Mouse (Mus musculus): ENCODE data around the gene Cma1. TPM values are rescaled to one million over a fixed set of nuclear protein-coding genes. Genes with fewer than 3 reads are reported as not detected.

The Cma1 gene
- total and polyA plus RNA-seq, 3 experiments: 194 TPM; not detected in 2

DNA sequence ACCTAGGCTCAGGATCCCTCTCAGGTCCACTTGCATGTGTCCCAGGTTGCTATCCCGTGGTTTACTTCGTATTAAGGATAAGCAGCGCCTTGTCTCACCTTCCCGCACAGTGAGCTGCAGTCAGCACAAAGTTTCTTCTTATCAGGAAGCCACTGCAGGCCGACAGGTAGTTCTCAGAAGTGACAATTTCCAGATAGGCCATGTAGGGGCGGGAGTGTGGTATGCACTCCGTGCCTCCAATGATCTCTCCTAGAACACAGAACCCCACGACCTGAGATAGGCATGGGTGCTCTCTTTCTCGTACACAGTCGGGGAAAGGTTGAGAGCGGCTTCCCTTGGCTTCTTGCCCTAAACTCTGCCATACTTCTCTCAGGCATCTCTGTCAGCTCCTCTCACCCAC, 874 bp downstream of the Cma1 start:
- peaks cover 74% of the 10 kb centered on the region for H3K4me1 ChIP-seq (ENCODE audit: insufficient read depth, low read depth, low read length)

DNA sequence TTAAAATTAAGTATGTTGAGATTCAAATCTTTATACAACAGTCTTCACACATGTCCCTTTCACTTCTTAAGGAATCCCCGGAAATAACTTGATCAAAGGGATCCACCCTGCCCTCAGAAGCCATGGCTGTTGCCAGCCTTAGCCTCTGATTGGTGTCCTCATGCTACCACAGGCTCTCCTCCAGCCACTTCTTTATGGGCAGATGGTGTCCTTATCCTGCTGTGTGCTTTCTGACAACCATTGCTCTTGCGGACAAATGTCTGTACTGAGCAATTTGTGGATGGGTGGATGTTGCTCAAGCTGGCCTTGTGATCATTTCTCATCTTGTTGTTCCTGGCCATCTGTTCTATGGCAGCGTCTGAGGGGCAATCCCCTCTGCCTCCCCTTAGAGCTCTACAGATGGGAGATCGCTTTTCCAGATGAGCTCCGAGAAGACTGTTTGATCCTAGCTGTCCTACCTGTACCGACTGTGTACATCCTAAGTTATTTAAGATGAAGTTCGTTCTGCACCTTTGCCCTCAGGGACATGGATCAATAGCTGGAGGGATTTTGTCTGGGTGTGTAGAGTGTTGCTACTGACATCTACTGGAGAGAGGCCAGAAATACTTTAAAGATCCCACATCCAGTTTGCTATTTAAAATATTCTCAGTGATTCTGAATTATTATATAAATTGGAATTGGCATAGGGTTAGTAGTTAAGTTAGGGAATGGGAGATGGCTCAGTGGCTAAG, 4.2 kb downstream of the Cma1 start:
- no peak for DNase-seq (ENCODE audit: low spot score)
- Histone ChIP-seq H3K27me3 (ENCODE audit: insufficient read depth, low read length) (no peaks in the 10 kb centered on the region), H3K4me3 (ENCODE audit: low read depth, low read length) (no peak overlapping the region), H3K9me3 (replicated peaks) (no peaks in the 10 kb centered on the region), H3K36me3 (replicated peaks) (no peaks in the 10 kb centered on the region), H3K4me1 (ENCODE audit: insufficient read depth, low read depth, low read length) (peaks cover 70% of the 10 kb centered on the region)
- TF ChIP-seq TAL1 (conservative IDR thresholded peaks at IDR 0.05; ENCODE audit: low read depth, low read length): no peak
- TF ChIP-seq CTCF (IDR thresholded peaks at IDR 0.05; ENCODE audit: low read depth, low read length): 0 out of 2 replicates have a peak, but pooled peaks have one; percentile 16
- ATAC-seq (ENCODE audit: extremely low read depth, insufficient number of reproducible peaks, low FRiP score, poor library complexity, severe bottlenecking): no peak

More for the DNA sequence above, 874 bp downstream of the Cma1 start:
- ATAC-seq (ENCODE audit: extremely low read depth, insufficient number of reproducible peaks, low FRiP score, poor library complexity, severe bottlenecking): no peak
- no peak for TF ChIP-seq TAL1 (conservative IDR thresholded peaks at IDR 0.05; ENCODE audit: low read depth, low read length)
- TF ChIP-seq GATA1 (IDR thresholded peaks at IDR 0.05; ENCODE audit: borderline replicate concordance, low read length): no peak
- Histone ChIP-seq H3K9me3 (replicated peaks) (no peaks in the 10 kb centered on the region), H3K27me3 (ENCODE audit: insufficient read depth, low read length) (no peaks in the 10 kb centered on the region), H3K36me3 (replicated peaks) (no peaks in the 10 kb centered on the region), H3K4me3 (ENCODE audit: low read depth, low read length) (no peak overlapping the region; the same call in 1 of the 2 replicates)
- DNase-seq (ENCODE audit: low spot score): no peak

DNA sequence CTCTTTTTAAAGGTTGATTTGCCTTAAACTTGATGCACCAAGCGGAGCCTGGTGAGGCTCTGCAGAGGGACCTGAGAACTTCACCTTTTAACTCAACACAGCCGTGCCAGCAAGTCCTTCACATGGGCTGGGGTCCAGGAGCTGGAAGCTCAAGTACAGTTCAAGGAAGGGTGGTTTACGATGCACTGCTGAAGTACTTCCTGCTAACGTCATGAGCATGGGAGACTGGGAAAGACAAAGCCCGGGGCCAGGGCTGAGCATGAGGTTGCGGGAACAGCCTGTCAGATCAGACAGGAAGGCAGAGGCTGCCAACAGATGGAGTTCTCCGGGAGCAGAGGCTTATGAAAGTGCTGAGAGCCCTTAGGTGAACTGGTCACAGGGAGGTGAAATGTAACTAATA, 10.9 kb downstream of the Cma1 start:
- no peak for TF ChIP-seq POLR2AphosphoS5 (IDR thresholded peaks at IDR 0.05; ENCODE audit: insufficient replicate concordance, low read depth, low read length)
- TF ChIP-seq CTCF (IDR thresholded peaks at IDR 0.05; ENCODE audit: low read depth, low read length): no peak
- no peak for TF ChIP-seq GATA2 (IDR thresholded peaks at IDR 0.05; ENCODE audit: borderline replicate concordance, low read depth, low read length)
- TF ChIP-seq GATA1 (IDR thresholded peaks at IDR 0.05; ENCODE audit: borderline replicate concordance, low read length): no peak
- no peak for TF ChIP-seq TAL1 (conservative IDR thresholded peaks at IDR 0.05; ENCODE audit: low read depth, low read length)

GRCm38 (mm10) chr14:55929263-55929997, 15.0 kb downstream of the Cma1 start:
- peaks cover 90% of the 10 kb centered on the region for H3K4me1 ChIP-seq (ENCODE audit: insufficient read depth, low read depth, low read length)
- H3K36me3 ChIP-seq (replicated peaks): no peaks in the 10 kb centered on the region
- no peak overlapping the region for H3K4me3 ChIP-seq (ENCODE audit: low read depth, low read length)
- peak; percentile 14 for DNase-seq (ENCODE audit: low spot score)
- ATAC-seq (ENCODE audit: extremely low read depth, insufficient number of reproducible peaks, low FRiP score, poor library complexity, severe bottlenecking): peak; percentile 58
- no peaks in the 10 kb centered on the region for H3K27me3 ChIP-seq (ENCODE audit: insufficient read depth, low read length)
- TF ChIP-seq TAL1 (conservative IDR thresholded peaks at IDR 0.05; ENCODE audit: low read depth, low read length) (no peak), CTCF (IDR thresholded peaks at IDR 0.05; ENCODE audit: low read depth, low read length) (no peak), GATA1 (IDR thresholded peaks at IDR 0.05; ENCODE audit: borderline replicate concordance, low read length) (no peak), POLR2AphosphoS5 (IDR thresholded peaks at IDR 0.05; ENCODE audit: insufficient replicate concordance, low read depth, low read length) (no peak), GATA2 (IDR thresholded peaks at IDR 0.05; ENCODE audit: borderline replicate concordance, low read depth, low read length) (no peak)
- H3K9me3 ChIP-seq (replicated peaks): no peaks in the 10 kb centered on the region

More for the DNA sequence above, 10.9 kb downstream of the Cma1 start:
- DNase-seq (ENCODE audit: low spot score) (no peak), ATAC-seq (ENCODE audit: extremely low read depth, insufficient number of reproducible peaks, low FRiP score, poor library complexity, severe bottlenecking) (no peak)
- Histone ChIP-seq H3K9me3 (replicated peaks) (no peaks in the 10 kb centered on the region), H3K36me3 (replicated peaks) (no peaks in the 10 kb centered on the region), H3K4me3 (ENCODE audit: low read depth, low read length) (no peak overlapping the region; the same call in 1 of the 2 replicates), H3K4me1 (ENCODE audit: insufficient read depth, low read depth, low read length) (peaks cover 78% of the 10 kb centered on the region), H3K27me3 (ENCODE audit: insufficient read depth, low read length) (no peaks in the 10 kb centered on the region)

DNA sequence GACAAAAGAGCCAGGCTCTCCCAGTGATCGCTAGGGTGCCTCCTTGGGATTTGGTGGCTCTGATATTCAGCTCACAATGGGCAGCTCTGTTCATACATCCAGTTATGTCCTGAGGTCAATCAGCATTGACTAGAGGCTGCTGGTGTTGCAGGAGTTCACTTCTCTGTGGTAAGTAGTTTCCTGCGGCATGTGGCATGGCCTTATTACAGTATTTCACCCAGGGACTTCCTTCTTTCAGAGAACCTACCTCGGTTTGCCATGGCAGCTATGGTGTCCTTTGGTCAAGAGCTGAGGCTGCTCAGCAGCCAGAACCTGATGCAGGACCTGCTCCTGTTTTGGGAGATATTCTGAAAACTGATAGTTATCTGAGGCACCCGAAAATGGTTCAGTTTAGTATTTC, 17.6 kb downstream of the Cma1 start:
- TF ChIP-seq TAL1 (conservative IDR thresholded peaks at IDR 0.05; ENCODE audit: low read depth, low read length) (no peak), POLR2AphosphoS5 (IDR thresholded peaks at IDR 0.05; ENCODE audit: insufficient replicate concordance, low read depth, low read length) (no peak), CTCF (IDR thresholded peaks at IDR 0.05; ENCODE audit: low read depth, low read length) (no peak), GATA1 (IDR thresholded peaks at IDR 0.05; ENCODE audit: borderline replicate concordance, low read length) (no peak), GATA2 (IDR thresholded peaks at IDR 0.05; ENCODE audit: borderline replicate concordance, low read depth, low read length) (no peak)
- DNase-seq (ENCODE audit: low spot score) (no peak), ATAC-seq (ENCODE audit: extremely low read depth, insufficient number of reproducible peaks, low FRiP score, poor library complexity, severe bottlenecking) (no peak)
- Histone ChIP-seq H3K27me3 (ENCODE audit: insufficient read depth, low read length) (no peaks in the 10 kb centered on the region), H3K36me3 (replicated peaks) (no peaks in the 10 kb centered on the region), H3K9me3 (replicated peaks) (no peaks in the 10 kb centered on the region), H3K4me1 (ENCODE audit: insufficient read depth, low read depth, low read length) (peaks cover 92% of the 10 kb centered on the region), H3K4me3 (ENCODE audit: low read depth, low read length) (no peak overlapping the region)

DNA sequence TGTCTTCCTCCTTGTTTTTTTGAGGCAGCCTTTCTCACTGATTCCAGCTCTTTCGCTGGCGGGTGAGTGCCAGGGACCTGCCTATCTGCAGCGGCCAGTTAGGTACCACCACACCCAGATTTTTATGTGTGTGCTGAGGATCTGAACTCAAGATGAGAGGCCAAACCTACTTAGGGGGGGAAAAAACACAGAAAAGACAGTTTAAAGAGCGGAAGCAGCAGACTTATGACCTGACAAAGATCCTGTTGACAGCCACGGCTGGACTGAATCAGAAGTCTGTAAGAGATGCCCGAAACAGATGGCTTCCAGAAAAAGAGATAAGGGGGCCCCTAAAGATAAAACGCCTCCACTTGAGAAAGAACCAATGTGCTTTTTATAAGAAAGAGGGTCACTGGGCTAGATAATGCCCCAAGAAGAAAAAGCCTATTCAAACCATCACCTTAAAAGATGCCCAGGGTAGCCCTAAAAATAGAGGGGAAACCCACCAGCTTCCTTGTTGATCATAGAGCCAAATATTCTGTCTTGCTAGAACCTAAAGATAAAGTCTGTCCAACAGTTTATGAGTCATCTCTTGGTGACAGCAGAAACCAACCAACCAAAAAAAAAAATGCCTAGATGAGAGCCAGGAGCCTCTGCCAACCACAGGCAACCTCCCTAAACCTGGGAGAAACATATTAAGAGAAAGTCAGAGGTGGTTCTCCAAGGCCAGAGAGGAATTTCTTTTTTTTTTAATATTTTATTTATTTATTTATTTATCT, 21.8 kb downstream of the Cma1 start:
- Histone ChIP-seq H3K9me3 (replicated peaks) (no peaks in the 10 kb centered on the region), H3K27me3 (ENCODE audit: insufficient read depth, low read length) (no peaks in the 10 kb centered on the region), H3K36me3 (replicated peaks) (no peaks in the 10 kb centered on the region), H3K4me1 (ENCODE audit: insufficient read depth, low read depth, low read length) (peaks cover 89% of the 10 kb centered on the region), H3K4me3 (ENCODE audit: low read depth, low read length) (peak overlapping the region; percentile 35; the same call in 1 of the 2 replicates)
- ATAC-seq (ENCODE audit: extremely low read depth, insufficient number of reproducible peaks, low FRiP score, poor library complexity, severe bottlenecking): peak; percentile 85
- peak; percentile 68 for DNase-seq (ENCODE audit: low spot score)
- TF ChIP-seq CTCF (IDR thresholded peaks at IDR 0.05; ENCODE audit: low read depth, low read length): no peak
- TF ChIP-seq TAL1 (conservative IDR thresholded peaks at IDR 0.05; ENCODE audit: low read depth, low read length): peak; percentile 91
